Mouse (Mus musculus) lung, postnatal 4 days (tissue): ENCODE results near the gene Nrp1.
A peak's percentile ranks its signal among the peaks of the same experiment; 100 is the strongest.

ENCODE experiments used
- DNase-seq, 2 experiments: peaks; one replicate each; pipeline ENCODE4 v3.0.0; 2021

Gene Nrp1

DNA sequence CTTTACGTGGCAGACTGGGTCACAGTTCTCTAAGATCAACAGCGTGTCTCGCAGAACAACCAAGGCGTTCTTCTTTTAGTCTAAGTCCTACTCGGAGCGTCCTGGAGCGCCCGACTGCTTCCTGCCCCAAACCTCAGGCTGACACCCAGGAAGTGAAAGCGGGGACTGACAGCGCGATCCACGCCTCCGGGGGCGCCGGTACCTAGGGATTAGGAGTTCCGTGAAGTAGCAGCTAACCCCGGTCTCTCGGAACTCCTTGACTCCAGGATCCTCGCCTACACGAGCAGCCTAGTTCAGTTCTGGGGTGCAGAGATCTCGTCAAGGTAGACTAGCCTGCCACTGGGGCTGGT lies at the start of gene Nrp1:
Nrp1 (plus strand) TSS at position 199 of the 350 bp plus-strand sequence.
- peak in 1 of 2 experiments; percentile 68 for DNase-seq

DNA sequence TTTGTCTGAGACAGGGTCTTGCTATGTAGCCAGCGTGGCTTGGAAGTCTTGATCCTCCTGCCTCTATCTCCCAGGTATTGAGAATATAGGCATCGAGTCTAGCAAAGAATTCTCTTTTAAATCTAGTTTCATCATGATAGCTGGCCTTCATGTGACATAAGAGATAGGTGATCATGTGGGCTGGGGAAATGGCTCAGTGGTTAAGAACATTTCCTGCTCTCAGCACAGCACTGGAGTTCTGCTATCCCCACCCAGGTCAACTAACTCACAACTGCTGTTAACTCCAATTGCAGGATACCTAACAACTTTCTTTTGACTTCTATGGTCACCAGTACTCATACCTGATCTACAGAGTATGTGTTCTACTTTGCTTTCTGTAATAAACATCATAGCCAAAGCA lies 37.6 kb upstream of the Nrp1 start:
- no peak for DNase-seq

DNA sequence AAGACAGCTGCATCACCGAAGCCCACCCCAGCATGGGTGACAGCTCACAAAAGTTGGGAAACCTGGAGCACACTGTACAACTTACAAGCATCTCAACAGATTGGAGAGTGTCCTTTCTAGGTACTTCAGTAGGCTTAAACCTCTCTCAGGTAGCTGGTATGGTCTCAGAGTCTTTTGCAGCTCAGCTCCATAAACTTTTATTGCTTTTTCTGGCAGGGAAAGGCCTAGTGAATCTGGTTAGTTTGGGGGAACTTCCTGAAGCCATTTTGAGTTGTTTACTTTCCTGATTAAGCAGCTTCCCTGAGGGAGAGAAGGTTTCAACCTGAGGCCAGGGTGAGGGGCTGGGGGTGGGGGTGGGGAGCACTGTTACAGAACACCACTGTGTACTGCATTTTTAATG lies 31.1 kb upstream of the Nrp1 start:
- DNase-seq = no peak

DNA sequence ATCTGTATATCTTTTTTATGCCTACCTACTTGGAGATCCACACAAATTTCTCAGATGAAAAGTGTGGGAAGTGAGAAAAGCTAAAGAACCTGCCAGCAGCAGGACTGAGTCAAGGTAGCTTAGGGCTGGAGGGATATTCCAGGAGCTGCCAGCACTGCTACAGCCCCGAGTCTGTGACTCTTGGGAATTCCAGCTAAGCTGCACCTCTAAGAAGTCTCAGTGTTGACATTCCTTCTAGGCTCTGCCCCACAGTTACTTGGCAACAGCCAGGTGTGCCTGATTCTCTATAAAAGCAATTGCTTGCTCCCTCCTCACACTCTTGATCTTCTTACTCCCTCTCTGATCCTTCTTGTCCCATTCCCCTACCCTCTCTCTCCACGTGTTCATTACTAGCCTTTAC lies 30.5 kb upstream of the Nrp1 start:
- peak in 1 of 2 experiments; percentile 21 for DNase-seq

DNA sequence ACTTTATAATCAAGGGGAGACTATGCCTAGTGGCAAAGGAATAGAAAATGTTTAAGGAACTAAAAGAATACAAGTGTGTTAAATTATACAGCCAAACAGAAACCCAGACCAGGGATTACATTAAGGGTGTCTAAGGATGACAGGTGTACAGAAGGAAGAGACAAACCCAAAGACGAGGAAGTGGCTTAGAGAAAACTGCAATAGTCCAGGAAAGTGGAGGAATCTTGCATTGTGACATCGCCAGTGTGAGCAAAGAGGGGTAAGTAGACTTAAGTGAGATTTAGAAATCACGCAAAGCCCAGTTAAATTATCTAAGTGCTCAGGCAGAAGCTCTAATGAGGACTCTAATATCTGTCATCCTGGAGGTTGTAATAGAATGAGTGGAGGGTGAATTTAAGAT lies 28.9 kb upstream of the Nrp1 start:
- DNase-seq = no peak

DNA sequence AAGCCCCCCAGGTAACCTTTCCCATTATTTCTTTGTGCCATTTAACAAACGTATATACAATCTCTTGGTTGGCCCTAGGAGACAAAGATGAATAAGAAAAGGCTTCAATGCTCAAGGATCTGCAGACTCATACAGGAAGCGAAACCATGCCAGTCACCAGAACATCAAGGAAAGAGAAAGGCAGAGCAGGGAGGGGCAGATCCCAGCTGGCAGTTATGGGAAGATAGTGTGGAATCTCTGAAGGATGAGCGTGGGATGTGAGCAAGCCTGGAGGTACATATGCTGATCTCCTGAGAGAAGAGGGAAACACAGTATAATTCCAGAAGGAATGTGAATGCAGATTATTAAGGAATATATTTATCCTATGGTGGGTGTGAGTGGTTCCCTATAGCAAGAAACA lies 22.4 kb upstream of the Nrp1 start:
- DNase-seq = no peak

DNA sequence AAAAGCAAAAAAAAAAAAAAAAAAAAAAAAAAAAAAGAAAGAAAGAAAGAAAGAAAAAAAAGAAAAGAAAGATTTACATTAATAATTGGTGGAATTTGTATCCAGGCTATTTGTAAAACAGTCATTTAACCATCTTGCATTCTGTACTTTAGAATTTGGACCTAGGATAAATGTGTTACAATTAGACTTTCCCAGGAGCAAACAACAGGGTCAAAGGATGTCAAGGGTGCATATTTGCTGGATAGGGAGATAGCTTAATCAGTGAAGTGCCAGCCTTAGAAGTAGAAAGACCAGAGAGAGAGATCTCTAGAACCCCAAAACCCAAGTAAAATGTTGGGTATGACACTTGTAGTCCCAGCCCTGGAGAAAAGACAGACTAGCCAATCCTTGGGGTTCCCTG lies 19.5 kb upstream of the Nrp1 start:
- no peak for DNase-seq

DNA sequence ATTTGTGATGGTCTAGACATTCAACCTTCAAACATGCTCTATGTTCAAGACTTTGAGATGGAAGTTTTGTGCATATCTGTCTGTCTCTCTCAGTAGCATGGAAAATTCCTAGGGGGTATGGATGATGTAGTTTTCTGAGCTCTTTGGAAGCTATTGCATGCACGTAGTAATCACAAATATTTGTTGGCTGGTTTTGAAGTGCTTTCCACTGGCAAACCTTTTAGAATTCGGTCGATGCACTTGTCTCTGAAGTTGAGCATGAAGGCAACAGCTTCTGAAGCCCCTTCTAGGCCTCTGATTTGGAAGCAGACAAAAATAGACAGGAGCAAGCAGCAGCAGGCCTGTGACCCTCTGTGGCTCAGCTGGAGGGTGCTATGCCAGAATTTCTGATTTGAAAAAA lies 18.9 kb upstream of the Nrp1 start:
- no peak for DNase-seq

DNA sequence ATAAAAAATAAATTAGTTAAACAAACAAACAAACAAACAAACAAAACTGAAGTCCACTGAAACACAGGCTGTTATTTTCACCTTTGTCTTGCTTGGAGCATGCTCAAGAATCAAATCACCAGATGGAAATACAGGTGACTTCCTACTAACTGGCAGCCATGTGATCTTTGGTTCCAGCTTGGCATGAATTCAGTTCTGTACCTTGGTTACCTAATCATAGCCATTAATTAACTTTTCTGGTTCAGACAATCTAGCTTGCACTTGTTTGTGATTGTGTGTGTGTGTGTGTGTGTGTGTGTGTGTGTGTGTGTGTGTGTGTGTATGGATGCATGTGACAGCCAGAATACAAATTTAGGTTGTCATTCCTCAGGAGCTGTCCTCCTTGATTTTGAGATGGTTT lies 8.0 kb upstream of the Nrp1 start:
- no peak for DNase-seq

DNA sequence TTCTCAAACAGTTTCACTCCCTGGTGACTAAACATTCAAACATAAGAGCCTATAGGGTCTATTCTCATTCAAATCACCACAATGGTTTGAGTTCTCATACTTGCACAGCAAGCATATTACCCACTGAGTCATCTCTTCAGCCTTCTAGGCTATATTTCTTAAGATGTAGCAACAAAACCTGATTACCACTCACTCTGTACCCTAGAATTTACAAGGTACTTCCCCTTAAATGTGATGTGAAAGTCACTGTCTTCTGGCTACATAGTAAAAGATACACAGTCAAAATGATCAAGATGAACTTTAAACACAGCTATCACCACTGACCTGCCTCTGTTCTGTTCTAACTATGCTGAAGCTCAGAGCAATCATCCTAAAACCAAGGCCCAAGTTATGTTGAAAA lies 7.2 kb upstream of the Nrp1 start:
- no peak for DNase-seq

DNA sequence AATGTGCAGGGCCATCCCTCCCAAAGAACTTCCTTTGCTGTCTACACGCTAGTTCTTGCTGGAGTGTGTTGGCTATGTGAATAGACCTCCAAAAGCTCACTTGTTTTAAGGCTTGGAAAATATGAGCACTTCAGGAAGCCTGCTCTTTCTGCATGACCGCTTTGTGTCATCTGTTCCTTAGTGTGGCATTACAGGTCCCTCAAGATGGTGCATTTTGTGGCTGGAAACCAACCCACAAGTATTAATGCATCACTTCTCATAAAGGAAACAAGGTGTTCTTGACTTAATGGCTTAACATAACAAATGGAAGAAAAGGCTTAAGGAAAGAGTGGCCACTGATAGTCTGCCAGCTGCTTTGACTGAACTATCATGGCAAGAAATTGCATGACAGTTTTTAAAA lies 5.6 kb upstream of the Nrp1 start:
- DNase-seq = no peak

DNA sequence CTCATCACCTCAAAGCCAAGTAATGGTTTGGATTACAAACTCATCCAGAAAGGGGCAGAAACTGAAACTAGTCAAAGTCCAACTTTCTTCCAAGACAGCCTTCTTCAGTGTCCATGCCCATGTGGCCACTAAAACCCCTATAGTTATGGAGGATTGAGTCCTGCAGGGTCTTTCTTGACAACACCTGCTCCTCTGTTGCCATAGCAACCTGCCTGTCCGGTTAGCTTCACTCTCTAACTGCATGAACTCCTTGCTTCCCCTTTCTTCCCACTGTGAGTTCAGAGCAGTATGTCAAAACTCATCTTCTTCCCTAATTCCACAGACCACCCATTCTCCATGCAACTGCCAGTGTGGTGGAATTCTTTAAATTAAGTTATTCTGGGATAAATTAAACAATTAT lies 4.4 kb upstream of the Nrp1 start:
- no peak for DNase-seq

DNA sequence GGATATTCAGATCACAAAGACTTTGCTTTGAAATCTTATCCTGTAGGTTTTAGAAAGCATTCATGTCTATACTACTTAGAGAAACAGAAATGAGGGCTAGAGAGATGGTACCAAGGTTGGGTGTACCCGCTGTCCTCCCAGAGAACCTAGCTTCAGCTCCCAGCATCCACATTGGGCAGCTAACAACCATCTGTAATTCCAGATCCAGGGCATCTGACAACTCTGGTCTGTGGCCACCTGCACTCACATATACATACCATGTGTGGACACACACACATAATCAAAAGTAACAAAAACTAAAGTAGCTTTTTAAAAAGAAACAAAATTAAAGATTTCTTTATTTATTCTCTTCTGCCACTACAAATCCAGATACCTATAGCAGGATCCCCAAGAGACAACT lies 3.3 kb upstream of the Nrp1 start:
- DNase-seq = no peak

DNA sequence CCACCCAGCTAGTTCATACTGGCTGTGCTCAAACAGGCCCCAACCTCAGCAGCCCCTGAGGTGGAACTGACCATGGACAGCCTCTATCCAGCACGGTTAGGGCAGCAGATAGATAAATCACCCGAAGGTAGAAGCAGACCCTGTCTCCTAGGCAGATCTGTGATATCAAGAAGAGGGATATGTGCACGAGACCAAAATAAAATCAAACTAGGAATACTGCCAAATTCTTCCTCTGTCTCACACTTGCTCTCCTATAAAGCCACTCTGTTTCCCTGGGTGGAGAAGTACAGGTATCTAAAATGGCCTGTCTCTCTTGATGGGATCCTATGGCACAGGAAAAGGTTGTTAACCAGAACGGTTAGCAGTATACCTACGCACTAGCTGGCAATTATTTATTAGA lies 2.2 kb upstream of the Nrp1 start:
- DNase-seq = no peak

DNA sequence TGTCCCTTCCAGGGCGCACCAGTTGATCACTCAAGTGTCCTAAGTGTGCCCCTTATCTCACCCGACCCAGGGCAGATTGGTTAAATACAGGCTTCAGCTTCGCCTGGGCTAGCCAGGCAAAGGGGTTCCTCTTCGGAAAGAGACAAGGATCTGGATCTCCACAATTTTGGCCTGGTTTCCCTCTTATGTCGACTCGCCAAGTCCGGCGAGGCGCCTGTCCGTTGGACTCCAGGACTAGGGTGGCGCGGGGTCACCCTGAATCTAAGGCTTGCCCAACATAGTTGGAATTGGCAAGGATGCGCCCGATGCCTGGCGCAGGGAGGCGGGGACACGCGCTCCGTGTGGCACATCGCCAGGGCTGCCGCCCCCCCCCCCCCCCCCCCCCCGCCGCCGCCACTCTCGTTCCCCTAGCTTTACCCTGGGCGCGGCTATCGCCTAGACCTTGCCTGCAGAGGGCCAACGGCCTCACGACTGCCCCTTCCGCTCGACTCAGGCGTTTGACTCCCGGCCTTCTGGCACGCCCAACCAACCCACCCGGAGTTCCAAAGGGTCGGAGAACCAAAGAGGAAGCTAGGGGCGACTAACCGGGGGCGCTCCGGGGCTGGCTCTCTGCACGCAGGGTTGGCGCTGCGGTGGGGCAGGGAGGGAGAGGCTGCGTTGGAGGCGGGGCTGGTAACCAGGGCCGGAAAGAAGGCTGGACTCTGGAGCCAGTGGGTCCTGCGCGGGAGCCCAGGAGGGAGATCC lies 1.4 kb upstream of the Nrp1 start:
- DNase-seq = peak; percentile 92 to 96

DNA sequence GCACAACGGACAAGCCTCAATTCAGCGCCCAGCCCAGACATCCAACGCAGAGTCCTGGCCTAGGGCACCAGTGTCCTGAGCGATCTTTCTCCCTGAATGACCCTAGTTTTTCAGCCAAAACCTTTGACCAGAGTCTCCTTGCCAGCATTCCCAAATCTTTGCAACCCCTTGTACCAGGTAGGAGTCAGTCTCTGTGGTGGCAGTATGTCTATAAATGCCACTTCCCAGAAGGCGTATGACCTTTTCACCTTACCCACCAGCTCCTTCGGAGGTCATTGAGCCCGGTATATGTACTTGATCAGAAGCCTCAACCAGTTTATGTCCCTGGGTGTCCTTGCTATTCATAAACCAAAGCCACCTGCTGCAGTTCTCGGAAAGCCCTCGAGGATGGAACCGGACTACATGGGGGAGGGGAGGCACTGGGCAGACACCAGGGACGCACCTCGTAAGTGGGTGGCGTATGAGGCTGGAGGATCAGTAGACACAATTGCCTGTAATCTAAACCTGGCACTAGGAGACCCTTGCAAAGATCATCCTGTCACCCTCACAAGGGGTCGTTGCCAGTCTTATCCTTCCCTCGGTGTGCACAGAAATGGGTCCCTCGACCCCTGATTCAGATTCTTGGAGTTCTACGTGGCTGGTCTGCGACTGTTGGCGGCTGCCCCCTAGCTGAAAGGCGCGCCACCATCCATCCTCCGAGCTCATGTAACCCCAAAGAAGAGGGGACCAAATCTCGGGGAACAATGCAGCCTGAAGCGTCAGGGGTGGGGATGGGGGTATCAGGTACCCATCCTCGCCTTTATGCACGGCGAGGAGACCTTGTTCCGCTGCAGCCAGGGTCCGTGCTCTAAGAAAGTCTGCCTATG lies 631 bp upstream of the Nrp1 start:
- peak; percentile 78 to 82 for DNase-seq

DNA sequence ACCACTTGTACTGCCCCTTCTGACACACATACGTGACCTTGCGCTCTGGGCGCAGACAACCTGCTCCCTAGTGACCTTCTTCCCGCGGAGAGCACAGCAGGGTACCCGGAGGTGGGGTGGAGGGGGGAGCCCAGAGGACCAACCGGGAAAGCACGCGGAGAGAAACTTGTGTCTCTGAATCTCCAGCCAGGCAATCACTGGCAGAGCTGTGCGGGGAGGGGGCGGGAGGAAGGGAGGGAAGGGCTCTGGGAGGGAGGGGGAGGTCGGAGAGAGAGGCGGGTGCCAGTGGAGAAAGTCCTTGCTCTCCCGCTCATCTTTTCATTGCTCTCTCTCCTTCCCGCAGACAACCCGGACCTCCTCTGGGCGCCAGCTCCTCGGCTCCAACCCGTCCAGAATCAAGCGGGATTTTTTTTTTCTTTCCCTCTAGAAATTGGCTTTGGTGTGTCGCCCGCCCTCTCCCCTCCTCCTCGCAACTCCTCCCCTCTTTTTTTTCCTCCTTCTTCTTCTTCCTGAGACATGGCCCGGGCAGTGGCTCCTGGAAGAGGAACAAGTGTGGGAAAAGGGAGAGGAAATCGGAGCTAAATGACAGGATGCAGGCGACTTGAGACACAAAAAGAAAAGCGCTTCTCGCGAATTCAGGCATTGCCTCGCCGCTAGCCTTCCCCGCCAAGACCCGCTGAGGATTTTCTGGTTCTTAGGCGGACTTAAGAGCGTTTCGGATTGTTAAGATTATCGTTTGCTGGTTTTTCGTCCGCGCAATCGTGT lies 534 bp downstream of the Nrp1 start:
- DNase-seq = peak; percentile 75 to 89

DNA sequence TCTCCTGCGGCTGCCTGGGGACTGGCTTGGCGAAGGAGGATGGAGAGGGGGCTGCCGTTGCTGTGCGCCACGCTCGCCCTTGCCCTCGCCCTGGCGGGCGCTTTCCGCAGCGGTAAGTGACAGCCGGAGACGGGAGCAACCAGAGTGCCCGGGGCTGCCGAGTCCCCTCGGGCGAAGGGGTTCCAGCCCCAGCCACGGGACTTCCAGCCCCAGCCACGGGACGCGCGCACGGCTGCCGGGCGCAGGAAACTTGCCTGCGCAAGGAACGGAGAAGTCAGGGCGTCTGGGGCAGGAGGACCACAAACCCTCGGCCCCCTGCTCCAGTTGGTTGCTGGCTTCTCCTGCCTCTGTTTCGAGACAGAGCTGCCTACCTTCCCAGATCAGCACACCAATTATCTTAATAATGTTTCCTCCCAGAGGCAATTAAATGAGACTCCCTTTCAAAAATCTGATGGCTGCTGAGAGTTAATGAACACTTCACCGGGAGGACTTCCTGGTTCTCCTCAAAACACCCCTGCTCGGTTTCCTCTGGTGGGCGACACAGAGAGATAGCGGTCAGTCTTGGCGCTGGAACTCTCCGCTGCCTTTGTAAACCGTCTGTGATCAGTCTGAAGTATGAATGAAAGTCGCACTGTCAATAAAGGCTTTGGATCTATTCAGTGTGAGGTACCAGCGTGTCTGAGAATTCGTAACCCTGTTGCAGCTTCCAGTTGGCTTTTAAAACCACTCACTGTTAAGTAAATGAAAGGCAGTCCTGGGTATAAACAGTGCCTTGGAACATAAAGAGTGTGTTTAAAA lies 1.3 kb downstream of the Nrp1 start:
- peak; percentile 57 to 63 for DNase-seq

DNA sequence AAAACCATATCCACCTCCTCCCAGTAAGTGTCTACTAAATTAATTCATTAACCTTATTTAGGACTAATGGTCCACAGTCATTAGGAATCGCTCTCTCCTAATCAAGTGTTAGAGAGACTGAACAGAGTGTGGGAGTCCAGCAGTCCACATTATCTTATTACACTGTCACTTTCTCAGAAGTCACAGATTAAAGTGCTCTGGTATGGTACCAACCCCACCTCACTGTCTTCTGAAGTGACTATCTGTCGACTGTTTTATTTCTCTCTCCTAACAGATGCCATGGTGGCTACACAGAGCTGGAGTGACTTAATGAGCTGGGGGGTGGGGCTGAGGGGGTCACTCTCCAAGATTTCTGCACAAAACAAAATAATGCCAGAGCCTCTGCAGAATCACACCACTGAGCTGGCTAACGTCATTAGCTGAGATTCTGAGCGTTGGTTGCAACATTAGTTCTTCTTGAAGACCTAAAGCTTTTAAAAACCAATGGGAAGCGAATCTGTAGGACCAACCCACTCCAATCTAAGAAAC lies 3.0 kb downstream of the Nrp1 start:
- DNase-seq = no peak

DNA sequence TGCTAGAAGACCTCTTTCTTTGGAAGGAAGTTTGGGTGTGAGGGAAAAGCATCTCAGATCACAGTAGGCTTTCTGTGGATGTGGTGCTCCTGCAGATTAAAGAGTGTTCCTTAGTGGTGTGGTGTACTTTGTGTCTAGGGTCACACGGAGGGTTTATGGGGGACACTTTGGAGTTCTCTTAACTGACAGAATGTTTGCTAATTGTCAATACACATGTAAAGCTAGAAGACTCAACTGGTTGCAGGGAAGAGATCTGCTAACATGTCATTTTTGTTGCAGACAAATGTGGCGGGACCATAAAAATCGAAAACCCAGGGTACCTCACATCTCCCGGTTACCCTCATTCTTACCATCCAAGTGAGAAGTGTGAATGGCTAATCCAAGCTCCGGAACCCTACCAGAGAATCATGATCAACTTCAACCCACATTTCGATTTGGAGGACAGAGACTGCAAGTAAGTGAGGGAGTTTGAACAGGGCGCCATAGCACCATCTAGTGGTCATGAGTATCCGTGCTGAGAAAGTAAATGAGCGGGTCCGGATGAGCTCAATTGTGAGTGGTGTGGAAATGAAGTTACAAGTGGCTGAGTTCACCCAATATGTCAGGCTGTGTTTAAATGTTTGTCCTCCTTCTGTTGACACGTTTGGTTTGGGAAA lies 4.7 kb downstream of the Nrp1 start:
- peak; percentile 71 to 87 for DNase-seq

DNA sequence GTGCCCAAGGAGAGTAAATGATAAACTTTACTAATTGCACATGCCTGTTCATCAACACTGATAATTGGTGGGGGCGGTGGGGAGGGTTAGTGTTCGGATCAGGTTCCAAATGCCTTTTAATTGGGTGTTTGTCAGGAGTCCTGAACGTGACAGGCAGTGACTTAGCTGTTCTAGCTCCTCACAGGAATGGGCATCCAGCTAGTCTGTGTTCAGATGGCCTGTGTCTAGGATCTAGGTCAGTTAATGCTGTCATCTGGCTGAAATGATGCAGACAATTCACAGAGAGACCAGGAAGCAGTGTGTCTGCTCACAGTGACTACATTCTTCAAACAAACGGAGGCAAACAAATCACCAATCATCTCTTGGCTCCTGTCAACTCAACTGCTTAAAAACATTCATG lies 12.1 kb downstream of the Nrp1 start:
- DNase-seq = no peak

DNA sequence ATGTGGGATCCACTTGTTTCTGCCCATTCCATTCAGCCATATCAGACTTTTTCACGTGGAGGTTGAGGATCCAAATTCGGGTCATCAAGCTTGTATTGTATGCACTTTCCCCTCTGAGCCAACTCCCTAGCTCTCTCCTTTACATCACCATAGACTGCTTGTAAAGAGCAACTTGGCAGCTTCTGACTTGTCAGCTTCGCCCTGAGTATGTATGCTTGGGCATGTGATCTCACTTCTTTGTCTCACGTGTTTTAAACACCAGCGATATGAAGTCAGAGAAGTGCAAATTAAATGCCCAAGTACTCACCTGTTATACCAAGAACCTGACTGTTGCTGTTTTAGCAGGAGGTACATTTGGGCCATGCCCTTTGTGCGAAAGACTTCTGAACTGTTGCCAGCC lies 12.6 kb downstream of the Nrp1 start:
- no peak for DNase-seq
